Mouse (Mus musculus) heart, postnatal 0 days (tissue): ENCODE results near the gene Rbfox3.

Experiments
- CTCF ChIP-seq: IDR thresholded peaks from 2 replicates; pipeline ENCODE4 v1.5.1; 2016; ENCODE audit warnings: antibody characterized with exemption, control low read depth, low read depth
- EP300 ChIP-seq: IDR thresholded peaks from 2 replicates; pipeline ENCODE4 v1.6.1; 2016; ENCODE audit warnings: antibody characterized with exemption, low read depth

GRCm38 (mm10) chr11:118507095-118507494 is 404.3 kb downstream of the Rbfox3 start:
- TF ChIP-seq EP300 (no peak), CTCF (no peak)
